ENCODE assay signal across 13 mouse cellular contexts in the genomic region with DNA sequence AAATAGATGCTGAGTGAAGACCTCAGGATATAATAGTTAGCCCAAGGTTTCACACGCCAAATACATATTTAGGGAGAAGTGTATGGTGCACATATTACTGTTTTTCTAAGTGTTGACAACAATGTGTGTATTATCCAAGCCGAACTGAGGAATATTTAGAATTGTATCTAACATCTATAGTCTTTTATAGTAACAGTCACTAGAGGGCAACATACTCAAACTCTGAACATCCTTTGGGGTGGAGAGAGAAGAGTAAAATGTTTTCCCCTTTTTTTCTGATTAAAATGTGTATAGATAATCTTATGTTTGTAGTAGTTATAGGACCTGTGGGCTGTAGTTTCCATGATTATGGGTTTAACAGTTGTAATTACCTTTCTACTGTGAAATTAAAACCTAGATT.
A peak's percentile ranks its signal among the peaks of the same experiment; 100 is the strongest.
DNase-seq lines count a peak whose midpoint lies in the region; ATAC-seq lines count a peak whose summit lies in the region.
"Had no signal": no experiment of that assay in that cellular context is flagged by ENCODE, and none has a peak within 500 bp of the region (broad histone marks: within the 10 kb centered on the region; RNA-seq: fewer than 3 reads in every experiment).

No protein-coding gene starts in this region.

- 43% methylated on average over 2 of the region's 2 CpGs for WGBS in hindbrain, embryonic 11.5 days
- WGBS in hindbrain, embryonic 10.5 days: 48% methylated on average over 2 of the region's 2 CpGs

- H3K36me3 ChIP-seq in hindbrain, embryonic 11.5 days (ENCODE audit: control insufficient read depth, insufficient read depth, low read length): no peaks in the 10 kb centered on the region
- H3K36me3 ChIP-seq in hindbrain, embryonic 10.5 days: no peaks in the 10 kb centered on the region
- H3K36me3 ChIP-seq: G1E; heart, embryonic 12.5 days had no signal

- no peak overlapping the region for H3K27ac ChIP-seq in hindbrain, embryonic 11.5 days (ENCODE audit: low read depth, low read length)
- H3K27ac ChIP-seq in hindbrain, embryonic 10.5 days: no peak overlapping the region

- H3K4me3 ChIP-seq in hindbrain, embryonic 11.5 days (ENCODE audit: low read depth, low read length): no peak overlapping the region
- no peak overlapping the region for H3K4me3 ChIP-seq in hindbrain, embryonic 10.5 days
- H3K4me3 ChIP-seq: heart, embryonic 12.5 days; myocyte had no signal

- H3K4me1 ChIP-seq in hindbrain, embryonic 11.5 days (replicated peaks; ENCODE audit: control insufficient read depth, insufficient read depth, low read length): no peaks in the 10 kb centered on the region
- no peaks in the 10 kb centered on the region for H3K4me1 ChIP-seq in hindbrain, embryonic 10.5 days (replicated peaks)
- H3K4me1 ChIP-seq: heart, embryonic 12.5 days had no signal

- DNase-seq in hindbrain, embryonic 11.5 days (ENCODE audit: low spot score): peak; percentile 9
- no peak for DNase-seq in hindbrain, embryonic 10.5 days (ENCODE audit: low spot score)
- DNase-seq in A20 (ENCODE audit: low read depth, low spot score): peak; percentile 1
- peak; percentile 25 for DNase-seq in adipocyte (ENCODE audit: low spot score)
- DNase-seq in induced T-regulatory cell, adult 2 months (ENCODE audit: low read depth): peak; percentile 2
- DNase-seq in adrenal gland, postnatal 36 days: no peak
- DNase-seq in heart, postnatal 14 days: no peak
- DNase-seq: kidney, postnatal 36 days; liver had no signal

- ATAC-seq in hindbrain, embryonic 11.5 days (ENCODE audit: low FRiP score): peak; percentile 15; the same call in 1 of the 2 replicates
- no peak for ATAC-seq in inflammation-experienced regulatory T-cells, adult 6 months

- intact Hi-C loops in heart, postnatal 14 days (cut with DNase I): loop anchor here (1.0 kb wide), 1 partner anchor 218 kb away; no protein-coding TSS in a partner anchor

- no peak overlapping the region for H3K4me2 ChIP-seq in hindbrain, embryonic 11.5 days (replicated peaks; ENCODE audit: low read depth, low read length)
- H3K4me2 ChIP-seq: heart, embryonic 12.5 days had no signal

- H3K9ac ChIP-seq in hindbrain, embryonic 11.5 days (ENCODE audit: low read depth, low read length): no peak overlapping the region
- H3K9ac ChIP-seq: heart, embryonic 12.5 days had no signal

- H3K27me3 ChIP-seq in hindbrain, embryonic 11.5 days (ENCODE audit: control insufficient read depth, insufficient read depth, low read length): no peaks in the 10 kb centered on the region
- no peaks in the 10 kb centered on the region for H3K27me3 ChIP-seq in hindbrain, embryonic 10.5 days (ENCODE audit: insufficient read depth, poor library complexity, severe bottlenecking)
- H3K27me3 ChIP-seq: heart, embryonic 12.5 days had no signal

- H3K9me3 ChIP-seq in hindbrain, embryonic 11.5 days (ENCODE audit: control insufficient read depth, low read length): no peaks in the 10 kb centered on the region
- no peaks in the 10 kb centered on the region for H3K9me3 ChIP-seq in hindbrain, embryonic 10.5 days
- H3K9me3 ChIP-seq: G1E had no signal

Comparison
In these comparisons a context has a peak if more than half of its experiments do, and no peak if none do; other contexts are left out.
1. DNase-seq: peak in hindbrain, embryonic 11.5 days (single experiment), A20 (single experiment), adipocyte (single experiment) and induced T-regulatory cell, adult 2 months (single experiment); none in hindbrain, embryonic 10.5 days (single experiment), adrenal gland, postnatal 36 days (0 of 2) and heart, postnatal 14 days (0 of 2).